Mouse (Mus musculus) naive thymus-derived CD4-positive, alpha-beta T cell, adult 2 months (primary cell): ENCODE data around the gene Evi5l.
"Not testable (repeated sequence)": the region's sequence is repeated elsewhere in the genome, so short reads cannot be mapped to it uniquely, and the experiment has no call there.

Experiments
- DNase-seq: peaks from one replicate; pipeline ENCODE4 v3.0.0-alpha.2; 2011; ENCODE audit warnings: low read depth

Gene Evi5l

DNA sequence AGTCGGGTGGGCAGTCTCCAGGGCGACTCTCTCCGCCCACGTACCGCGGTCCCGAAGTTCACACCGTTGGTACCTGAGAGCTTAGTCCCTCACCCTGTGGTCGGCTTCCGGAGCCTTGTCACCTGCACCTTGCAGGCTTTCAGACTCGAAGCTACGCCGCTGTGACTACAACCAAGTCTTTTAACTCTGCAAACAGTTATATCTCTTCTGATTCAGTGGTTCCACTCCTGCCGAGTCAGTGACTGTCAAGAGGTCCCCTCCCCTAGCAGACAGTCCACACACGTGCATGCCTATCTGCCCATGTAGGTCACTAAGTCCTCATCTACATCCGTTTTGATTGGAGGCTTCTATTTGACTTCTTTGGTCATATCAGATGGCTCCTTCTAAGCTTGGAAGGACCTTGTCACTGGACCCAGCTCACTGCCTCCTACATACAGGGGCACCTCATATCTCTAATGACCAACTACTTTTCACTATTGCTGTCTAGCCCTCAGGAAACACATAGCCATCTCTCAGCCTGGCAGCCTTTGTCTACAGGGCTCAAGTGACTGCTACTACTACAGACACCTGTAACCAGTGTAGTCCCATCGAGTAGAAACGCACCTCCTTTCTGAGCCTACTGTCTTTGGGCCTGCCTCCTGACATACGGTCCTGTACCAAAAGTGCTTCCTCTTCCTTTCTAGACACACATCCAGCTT, 73.0 kb downstream of the Evi5l start:
- no peak for DNase-seq

DNA sequence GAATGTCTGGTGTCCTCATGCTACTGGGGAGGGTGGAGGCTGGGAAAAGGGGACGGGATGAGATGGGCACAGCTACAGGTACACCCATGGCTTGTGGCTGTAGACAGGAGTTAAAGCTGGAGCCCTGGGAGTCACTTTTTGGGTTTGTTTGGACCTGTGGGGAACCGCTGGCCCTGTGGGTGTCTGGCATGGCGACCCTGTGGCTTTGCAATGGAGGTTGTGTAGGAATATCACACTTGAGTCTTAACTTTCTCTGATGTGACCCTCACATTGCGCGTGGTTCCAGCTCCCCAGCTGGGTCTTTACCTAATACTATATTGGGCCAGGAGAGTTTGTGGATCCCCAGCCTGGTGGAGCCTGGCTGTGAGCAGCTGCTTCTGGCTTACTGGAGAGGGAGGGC, 78.7 kb downstream of the Evi5l start:
- no peak for DNase-seq

DNA sequence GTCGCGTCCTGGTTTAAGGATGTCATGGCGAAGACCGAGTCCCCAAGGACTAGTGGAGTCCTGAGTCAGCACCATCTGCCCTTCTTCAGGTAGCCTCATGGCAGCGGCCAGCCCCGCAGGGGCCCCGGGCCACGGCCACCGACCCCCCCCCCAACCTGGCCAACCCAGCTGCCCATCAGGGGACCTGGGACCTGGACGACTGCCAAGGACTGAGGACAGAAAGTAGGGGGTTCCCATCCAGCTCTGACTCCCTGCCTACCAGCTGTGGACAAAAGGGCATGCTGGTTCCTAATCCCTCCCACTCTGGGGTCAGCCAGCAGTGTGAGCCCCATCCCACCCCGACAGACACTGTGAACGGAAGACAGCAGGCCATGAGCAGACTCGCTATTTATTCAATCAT, 79.4 kb downstream of the Evi5l start:
- DNase-seq = no peak

DNA sequence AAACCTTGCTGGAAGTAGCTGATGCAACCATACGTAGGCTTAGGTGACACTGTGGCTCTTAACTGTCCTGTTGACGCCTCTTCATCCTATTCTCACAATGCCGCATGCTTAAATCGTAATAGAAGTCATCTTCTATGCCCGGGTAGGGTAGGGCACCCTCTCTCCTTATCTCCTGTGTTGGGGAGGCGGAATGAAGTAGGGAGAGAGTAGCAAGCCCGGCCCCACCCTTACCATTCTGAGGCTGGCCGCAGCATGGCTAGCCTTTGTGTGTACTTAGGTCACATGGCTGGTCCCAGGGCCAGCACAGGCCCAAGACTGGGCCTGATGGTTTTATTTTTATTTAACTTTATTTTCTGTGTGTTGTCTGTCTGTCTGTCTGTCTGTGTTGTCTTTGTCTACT, 80.9 kb downstream of the Evi5l start:
- DNase-seq = no peak

DNA sequence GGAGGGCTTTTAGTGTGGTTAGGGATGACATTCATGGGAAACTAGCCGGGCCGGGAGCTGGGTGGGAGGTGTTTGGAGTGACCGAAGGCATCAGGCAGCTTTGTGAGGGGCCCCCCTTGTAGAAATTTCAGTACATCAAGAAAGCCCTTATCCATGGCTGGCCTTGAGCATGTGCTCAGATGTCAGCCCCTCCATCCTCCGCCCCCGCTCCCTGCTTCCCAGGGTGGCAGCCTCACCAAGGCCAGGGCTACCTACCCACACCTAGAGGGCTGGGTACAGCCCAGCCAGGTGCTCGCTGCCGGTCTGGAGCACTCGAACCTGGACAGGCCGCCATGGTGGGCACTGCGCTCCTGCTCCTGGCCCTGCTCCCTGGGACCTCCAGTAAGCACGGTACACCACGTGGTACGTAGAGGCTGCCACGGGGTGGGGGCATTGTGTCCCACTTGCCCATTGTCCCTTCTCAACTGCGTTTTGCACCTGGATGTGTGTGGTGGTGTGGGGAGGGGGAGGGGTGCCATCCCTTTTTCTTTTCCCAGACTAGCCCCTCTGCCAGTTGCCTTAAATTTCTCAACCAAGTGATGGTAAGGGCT, 81.7 kb downstream of the Evi5l start, which contains the start of gene Tgfbr3l:
Gene Tgfbr3l (plus strand): TSS at position 264 of the 590 bp plus-strand sequence.
- no peak for DNase-seq

DNA sequence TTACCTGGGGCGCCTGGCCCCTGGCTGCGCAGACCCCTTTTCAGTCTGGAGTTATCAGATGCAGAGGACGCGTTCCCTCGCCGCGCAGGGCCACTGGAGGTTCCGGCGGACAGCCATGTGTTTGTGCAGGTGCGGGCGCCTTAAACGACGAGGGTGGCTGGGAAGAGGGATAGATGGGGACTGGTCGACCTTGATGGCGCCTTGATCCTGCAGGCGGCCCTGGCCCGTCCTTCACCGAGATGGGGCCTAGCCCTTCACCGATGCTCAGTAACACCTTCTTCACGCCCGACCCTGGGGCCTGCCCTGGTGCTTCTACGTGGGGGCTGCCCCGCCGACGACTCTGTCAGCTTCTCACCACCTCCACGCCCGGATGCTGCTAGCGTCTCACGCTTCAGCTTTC, 82.8 kb downstream of the Evi5l start:
- no peak for DNase-seq

DNA sequence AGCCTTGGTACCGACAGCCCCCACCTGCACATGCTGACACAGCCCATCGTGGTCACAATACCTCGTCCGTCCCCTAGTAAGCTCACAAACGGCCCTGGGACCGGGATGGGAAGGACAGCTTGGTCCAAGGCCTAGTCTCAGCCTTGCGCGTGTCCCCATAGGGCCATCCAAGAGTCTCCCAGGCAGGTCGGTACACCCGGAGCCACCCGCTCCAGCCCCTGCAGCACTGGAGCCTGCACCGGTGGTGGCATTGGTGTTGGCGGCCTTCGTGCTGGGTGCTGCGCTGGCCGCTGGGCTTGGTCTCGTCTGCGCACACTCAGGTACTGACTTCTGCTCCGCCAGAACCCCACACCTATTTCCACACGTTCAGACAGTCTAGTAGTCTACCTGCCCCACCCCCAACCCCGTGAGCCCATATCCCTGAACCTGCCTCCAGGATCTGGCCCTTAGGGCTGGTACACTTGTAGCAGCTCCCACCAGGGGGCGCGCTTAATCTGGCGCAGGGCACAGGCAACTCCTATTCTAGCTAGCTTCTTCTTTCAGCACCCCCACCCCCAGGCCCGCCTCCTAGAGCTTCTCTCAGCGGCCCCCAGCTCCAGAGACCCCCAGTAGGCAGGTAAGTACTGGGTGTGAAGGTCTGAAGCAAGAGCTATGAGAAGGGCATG, 84.1 kb downstream of the Evi5l start:
- DNase-seq = peak; percentile 91

DNA sequence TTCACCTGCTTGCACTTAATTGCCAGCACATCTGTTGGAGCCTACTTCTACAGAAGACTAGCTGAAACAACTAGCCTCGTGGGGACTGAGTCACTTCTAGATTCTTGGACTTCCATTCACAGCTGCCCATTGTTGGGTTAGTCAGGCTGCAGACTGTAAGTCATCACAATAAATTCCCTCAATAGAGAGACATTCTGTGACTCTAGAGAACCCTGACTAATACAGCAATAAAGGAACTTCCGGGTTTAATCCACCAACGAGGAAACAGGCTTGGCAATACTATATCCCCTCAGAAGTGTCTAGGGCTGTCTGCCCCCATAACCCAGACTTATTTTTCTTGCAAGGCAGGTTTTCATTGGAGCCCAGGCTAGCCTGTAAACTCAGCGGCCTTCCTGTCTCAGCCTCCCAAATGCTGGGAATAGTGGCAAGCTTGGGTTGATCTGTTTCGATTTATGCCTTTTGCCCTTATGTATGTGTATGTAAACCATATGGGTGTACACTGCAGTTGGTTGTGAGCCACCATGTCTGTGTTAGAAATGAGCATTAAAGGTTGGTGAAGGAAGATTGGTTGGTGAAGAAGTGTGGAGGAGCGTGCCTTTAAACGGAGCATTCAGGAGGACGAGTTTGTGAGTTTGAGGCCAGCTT, 85.9 kb downstream of the Evi5l start:
- DNase-seq = no peak

DNA sequence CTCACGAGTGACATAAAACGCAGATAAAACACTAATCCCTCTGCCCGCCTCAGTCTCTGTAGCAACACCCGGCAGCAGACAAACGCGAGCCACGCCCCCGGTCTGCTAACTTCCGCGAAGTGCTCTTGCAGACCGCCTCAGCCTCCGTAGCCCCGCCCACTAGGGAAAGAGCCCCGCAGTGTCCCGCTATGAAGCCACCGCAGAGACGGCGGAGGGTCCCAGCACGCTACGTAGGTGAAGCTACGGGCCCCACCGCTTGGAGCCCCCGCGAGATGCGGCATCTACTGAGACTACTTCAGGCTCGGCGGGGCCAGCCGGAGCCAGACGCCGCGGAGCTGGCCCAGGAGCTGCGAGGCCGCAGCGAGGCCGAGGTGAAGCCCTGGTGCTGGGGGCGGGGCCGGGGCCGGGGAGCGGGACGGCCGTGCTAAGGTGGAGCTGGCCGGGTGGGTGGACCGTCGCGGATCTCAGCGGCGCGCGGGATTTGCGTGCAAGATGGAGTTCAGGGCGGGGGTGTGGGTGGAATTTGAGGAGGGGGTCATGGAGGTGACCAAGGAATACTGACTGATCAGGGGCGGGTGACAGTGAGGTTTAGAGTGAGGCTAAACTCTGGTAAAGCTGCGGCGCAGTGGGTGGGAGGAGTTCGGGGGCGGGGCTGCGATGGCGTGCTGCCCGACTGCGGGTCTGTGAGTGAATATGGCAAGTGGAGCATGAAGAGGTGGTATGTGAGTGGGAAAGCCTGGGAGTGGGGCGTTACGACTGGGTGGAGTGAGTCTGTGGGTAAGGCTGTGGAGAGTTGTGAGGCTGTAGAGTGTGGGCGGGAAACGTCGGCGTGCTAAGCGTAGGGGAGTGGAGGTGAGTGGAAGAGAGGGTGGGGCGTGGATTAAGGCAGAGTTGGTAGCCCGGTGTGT, 86.8 kb downstream of the Evi5l start, which contains the start of gene Snapc2:
Gene Snapc2 (plus strand): TSS at position 147 of the 908 bp plus-strand sequence.
- DNase-seq = peak; percentile 97

DNA sequence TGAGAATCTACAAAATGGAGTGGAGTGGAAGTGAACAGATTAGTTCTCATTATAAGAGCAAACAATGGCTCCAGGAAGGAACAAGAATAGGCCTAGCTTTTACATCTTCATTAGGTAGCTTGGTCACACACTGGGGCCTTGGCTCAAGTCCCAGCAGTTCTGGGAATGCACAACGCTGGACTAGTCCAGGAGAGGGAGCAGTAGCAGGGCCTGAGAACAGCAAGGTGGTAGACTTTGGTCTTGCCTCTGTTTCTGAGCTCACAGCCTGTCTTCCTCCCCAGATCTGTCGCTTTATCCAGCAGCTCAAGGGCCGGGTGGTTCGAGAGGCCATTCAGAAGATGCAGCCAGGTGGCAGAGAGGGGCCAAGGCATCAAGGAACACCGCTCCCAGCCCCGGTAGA, 87.6 kb downstream of the Evi5l start:
- no peak for DNase-seq

DNA sequence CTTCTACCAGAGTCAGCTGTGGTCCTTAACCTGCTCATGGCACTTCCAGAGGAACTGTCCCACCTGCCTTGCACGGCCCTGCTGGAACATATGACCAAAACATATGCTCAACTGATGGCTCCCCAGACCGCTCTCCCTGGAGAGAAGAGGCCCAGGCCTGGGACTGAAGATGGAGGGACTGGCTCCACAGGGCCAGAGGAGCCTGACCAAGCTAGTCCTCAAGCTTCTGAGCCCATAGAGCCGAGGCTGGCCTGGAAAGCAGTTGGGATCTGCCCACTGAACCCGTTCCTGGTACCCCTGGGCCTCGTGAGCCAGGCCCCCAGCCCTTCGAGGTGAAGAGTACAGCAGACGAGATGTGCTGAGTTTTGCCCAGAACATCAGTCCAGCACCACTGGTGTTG, 89.1 kb downstream of the Evi5l start:
- not testable (repeated sequence) for DNase-seq

DNA sequence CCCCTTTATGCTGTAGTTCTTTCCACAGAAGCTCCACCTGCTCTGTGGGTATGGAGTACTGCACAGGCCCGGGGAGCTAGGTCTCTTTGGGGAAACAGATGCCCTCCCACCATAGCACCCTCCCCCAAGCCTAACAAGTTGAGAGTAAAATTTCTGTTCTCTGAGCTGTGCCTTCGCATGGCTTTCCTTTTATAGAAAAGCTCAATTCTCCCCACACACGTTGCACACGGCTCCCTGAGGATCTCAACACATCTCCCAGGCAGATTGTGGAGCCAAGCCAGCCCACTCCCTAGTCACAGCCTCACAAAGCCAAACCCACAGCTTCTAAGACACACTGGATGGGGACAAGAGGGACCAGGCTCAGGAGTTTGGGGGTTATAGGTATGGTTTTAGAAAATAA, 90.5 kb downstream of the Evi5l start:
- no peak for DNase-seq

DNA sequence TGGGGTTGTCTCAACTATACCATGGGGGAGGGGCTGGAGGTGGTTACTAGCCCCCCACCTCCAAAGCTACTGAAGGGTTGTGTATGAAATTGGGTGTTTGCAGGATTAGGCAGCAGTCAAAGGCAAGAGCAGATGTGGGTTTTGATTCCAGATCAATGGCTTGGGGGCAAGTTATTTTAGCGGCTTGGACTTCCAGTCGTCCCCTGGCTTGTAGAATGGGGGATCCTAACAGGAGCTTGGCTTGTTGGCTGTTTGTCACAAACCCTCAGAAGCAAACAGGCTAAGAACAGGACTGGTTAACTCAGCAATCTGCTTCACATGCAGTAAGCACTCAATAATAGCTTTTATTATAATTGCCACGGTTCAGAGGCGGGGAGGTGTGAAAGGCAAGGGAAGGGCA, 91.0 kb downstream of the Evi5l start:
- DNase-seq = no peak

DNA sequence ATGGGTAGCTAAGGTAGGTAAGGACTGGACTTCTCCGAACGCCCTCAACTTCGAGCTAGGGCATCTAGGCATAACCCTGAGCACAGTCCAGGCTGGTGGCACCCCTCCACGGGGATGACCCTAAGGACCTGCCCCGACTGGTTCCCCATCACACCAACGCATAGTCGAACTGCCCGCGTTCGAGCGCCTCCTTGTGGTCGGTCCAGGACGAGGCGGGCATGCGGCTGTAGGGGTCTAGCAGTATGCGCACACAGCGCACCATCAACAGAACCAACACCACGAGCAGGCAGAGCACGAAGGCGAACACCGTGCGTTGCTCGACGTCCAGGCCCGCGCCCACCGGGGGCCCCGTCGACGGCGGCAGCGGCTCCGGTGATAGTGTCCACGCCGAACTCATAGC, 91.9 kb downstream of the Evi5l start:
- DNase-seq = peak; percentile 81

DNA sequence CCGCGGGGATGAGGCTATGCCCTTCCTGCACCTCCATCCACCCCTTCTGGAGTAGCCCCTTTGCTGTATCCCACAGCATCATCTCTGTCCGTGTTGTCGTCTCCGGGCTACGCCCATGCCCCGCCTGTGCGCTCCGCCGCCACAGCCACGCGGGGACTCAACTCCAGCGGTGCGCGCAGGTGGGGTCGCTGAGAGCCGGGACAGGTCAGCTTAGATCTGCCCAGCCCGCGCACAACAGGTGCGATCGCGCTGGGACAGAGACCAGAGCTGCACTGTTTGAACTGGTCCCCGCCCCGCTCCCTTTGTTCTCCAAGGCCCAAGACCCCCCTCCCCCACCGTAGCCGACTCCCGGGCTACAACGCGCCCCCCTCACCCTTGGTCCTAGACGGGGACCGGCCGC, 92.3 kb downstream of the Evi5l start:
- DNase-seq = peak; percentile 59

DNA sequence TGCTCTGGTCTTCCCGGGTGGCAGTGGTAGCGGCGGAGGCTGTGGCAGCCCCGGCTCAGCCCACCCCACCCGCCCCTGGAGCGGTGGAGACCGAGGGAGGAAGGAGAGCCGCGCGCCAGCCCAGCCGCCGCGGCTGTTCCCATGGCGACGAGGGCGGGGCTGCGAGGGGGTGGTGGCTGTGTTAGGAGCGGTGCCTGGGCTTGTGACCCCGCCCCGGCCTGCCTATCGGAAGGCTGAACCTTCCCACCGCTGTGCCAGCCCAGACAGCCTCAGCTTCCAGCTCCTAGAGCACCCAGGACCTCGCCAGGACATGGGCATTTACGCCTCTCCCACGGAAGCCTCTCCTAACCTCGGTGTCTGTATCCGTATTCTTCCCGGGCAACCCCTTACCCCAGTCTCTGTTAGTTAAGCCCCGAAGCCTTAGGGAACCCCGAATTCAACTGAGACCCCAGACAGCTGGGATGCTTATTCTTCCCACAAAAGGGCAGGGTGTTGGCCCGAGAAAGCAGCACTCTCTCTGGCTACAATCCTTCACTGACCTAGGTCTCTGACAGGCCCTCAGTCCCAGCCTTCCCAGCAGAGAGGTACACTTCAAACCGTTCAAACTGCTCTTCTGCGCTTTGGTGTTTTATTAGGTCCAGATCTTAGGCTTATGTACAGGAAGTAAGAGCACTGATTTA, 92.9 kb downstream of the Evi5l start, which contains the start of gene Ctxn1:
Gene Ctxn1 (minus strand): TSS at position 150 of the 680 bp plus-strand sequence.
- DNase-seq = peak; percentile 93

DNA sequence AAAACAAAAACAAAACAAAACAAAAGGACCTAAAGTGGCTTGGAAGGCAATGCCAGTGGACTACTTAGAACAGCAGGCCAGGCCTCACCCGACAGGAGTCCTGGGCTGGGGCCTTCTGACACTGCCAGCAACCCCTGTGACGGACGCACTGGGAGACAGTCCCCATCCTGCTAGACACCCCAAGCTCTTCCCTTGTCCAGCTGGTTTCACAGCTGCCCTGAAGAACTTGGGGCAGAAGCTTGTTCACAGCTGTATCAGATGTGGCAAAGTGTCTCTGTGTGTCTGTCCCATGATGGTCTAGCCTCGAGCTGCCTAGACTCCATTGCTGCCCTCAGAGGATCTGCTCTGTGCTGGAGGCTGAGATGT, 93.4 kb downstream of the Evi5l start:
- DNase-seq = no peak
